Mouse (Mus musculus) left cerebral cortex, adult 2 months (tissue): ENCODE data around the gene Slc2a12. TPM values are rescaled to one million over a fixed set of nuclear protein-coding genes. Genes with fewer than 3 reads are reported as not detected.

Experiments used
- DNase-seq, 2 experiments: peaks; one replicate each; pipeline ENCODE4 v3.0.0; 2021 to 2022; ENCODE audit warnings: low spot score in 2 of 2, mixed read lengths in 1 of 2; ENCODE audit errors: extremely low spot score in 1 of 2
- H3K27ac ChIP-seq: fragments of 200-600 bp; 2 replicates; pipeline ENCODE4 v1.8.1; 2022
- H3K4me3 ChIP-seq: fragments of 200-600 bp; 2 replicates; pipeline ENCODE4 v1.8.1; 2022
- CTCF ChIP-seq: fragments of 200-600 bp; IDR thresholded peaks from 2 replicates; pipeline ENCODE4 v1.8.1; 2022; ENCODE audit warnings: antibody characterized with exemption, mild to moderate bottlenecking, moderate library complexity
- intact Hi-C: fragments of 180-260 bp; cut with DNase I; formaldehyde crosslinking; loops from one replicate; pipeline ENCODE4 v1.15.1; 2025
- microRNA-seq, 2 experiments: library from miRNA; unstranded; fragments of <30 nt; microRNA quantifications; one replicate each; pipeline ENCODE4 v1.2.0; 2021
- total RNA-seq, 2 experiments: library from RNA; stranded (reverse); gene quantifications; 2 replicates each; pipeline ENCODE4 v1.2.3; 2021

Slc2a12 gene
- total RNA-seq, 2 experiments from 2014 or later, result 4.2 to 4.6 TPM

GRCm38 (mm10) chr10:22745922-22746321, 101.1 kb downstream of the Slc2a12 start:
- H3K4me3 ChIP-seq, result no peak overlapping the region
- H3K27ac ChIP-seq, result no peak overlapping the region
- intact Hi-C loops, result no loop called here
- TF ChIP-seq CTCF, result no peak
- DNase-seq, result no peak

DNA sequence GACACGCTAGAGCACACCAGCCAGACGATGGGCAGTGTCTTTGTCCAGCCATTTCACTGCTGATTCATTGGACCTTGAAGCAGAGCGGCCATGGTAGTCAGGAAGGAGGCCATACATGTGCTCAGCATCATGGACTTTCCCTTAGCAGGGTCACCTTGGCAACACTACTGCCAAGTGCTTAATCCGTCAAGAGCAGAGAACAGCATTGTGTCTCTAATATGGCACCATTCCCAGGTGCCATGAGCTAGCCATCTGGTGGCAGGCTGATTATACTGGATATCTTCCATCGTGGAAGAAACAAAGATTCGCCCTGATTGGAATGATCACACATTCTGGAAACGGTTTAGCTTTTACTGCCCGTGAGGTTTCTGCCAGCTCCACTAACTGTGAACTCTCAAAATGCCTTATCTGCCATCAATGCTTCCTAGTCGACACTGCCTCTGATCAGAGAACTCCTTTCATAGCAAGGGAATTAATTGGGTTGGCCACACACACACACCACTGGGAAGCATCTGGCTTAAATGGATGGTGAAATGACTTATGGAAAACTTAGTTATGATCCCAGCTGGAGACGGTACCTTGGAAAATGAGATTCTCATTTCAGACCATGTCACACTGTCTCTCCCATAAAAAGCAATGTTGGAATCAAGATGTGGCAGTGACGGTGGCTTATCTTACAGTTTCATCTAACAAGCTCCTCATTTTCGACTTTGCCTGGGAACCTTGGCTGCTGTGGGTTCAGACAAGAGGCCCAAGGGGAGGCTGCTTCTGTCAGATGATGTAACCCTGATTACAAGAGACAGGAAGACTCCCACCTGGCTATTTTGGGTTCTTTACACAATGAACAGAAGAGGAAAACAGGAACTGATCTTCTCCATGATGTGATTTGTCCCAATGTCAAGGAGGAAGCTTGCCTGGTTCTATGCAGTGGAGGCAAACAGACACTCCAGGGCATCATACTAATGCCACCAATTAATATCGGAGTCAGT, 101.8 kb downstream of the Slc2a12 start:
- no peak for DNase-seq
- no peak overlapping the region for H3K4me3 ChIP-seq
- intact Hi-C loops, result no loop called here
- no peak overlapping the region for H3K27ac ChIP-seq
- no peak for TF ChIP-seq CTCF

- no peak for TF ChIP-seq CTCF
- Histone ChIP-seq H3K4me3 (no peak overlapping the region), H3K27ac (no peak overlapping the region)
- DNase-seq, result no peak
- intact Hi-C loops, result no loop called here
Measured at GRCm38 (mm10) chr10:22751175-22751682, 106.4 kb downstream of the Slc2a12 start.

Small RNAs within 50 kb of the gene (microRNA-seq; reads per million reads assigned to microRNA genes)
- 0 to 1.2 reads per million in 2 experiments for gene Mir7663

Other genes starting within 250 kb of the Slc2a12 start
- 10 to 100 TPM; 67.7 to 69.6 TPM for gene Tbpl1, start 86.9 kb downstream of the Slc2a12 start, total RNA-seq
- not detected for gene Tcf21, start 175.2 kb downstream of the Slc2a12 start, total RNA-seq